In the genomic region with DNA sequence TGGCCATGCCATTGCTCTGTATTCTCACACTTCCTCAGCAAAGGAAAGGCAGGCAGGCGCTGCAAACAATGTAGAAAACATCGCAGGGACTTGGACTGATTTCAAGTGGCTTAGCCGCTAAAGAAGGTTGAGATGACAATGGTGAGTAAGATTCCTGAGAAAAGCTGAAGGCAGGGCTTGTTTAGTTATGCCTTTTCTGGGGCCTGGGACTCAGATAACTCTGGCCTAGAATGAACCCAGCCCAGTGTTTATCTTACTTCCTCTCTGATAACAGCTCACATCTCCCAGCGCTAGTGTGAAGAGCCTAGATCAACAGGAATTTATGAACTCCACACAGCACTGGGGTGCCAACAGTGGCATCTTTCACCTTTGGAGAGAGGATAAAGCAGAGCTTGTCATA, we compare ENCODE assay signal across 15 mouse cellular contexts.
DNase-seq lines count a peak whose midpoint lies in the region; ATAC-seq and TF ChIP-seq lines count a peak whose summit lies in the region.
"Had no signal": no experiment of that assay in that cellular context is flagged by ENCODE, and none has a peak within 500 bp of the region (broad histone marks: within the 10 kb centered on the region; RNA-seq: fewer than 3 reads in every experiment).

No protein-coding gene starts in this region.

- H3K9ac ChIP-seq in lung, embryonic 15.5 days, result no peak overlapping the region
- no peak overlapping the region for H3K9ac ChIP-seq in lung, postnatal 0 days (replicated peaks; ENCODE audit: low read depth)
- H3K9ac ChIP-seq: hindbrain, embryonic 13.5 days; kidney, embryonic 15.5 days had no signal

- peaks cover 54% of the 10 kb centered on the region for H3K4me1 ChIP-seq in lung, embryonic 15.5 days
- peaks cover 29% of the 10 kb centered on the region for H3K4me1 ChIP-seq in lung, postnatal 0 days (ENCODE audit: insufficient read depth, low read depth, low read length)

- peak; percentile 18 to 26 for DNase-seq in heart, adult 18-20 months
- DNase-seq in heart, adult 8-10 months (ENCODE audit: low spot score), result no peak
- DNase-seq in lung, adult 18-20 months, result no peak
- DNase-seq in lung, postnatal 0 days (ENCODE audit: low spot score), result peak; percentile 61
- no peak for DNase-seq in ovary, postnatal 36 days (ENCODE audit: low spot score)
- DNase-seq in left cerebral cortex, adult 2 months (ENCODE audit: extremely low spot score in 1 of 2, low spot score in 2 of 2), result no peak
- DNase-seq in urinary bladder, adult 2 months (ENCODE audit: low spot score), result no peak
- DNase-seq: B cell, adult 2 months; cerebellum, adult 9-10 months; right cerebral cortex, postnatal 14 days; thymus, adult 18-20 months had no signal

- WGBS in lung, embryonic 15.5 days, result 2% methylated on average over 4 of the region's 4 CpGs
- WGBS in lung, postnatal 0 days, result 4% methylated on average over 4 of the region's 4 CpGs

- H3K4me2 ChIP-seq in lung, embryonic 15.5 days, result no peak overlapping the region
- H3K4me2 ChIP-seq in lung, postnatal 0 days (replicated peaks; ENCODE audit: low read depth, low read length), result no peak overlapping the region
- H3K4me2 ChIP-seq: hindbrain, embryonic 13.5 days; kidney, embryonic 15.5 days had no signal

- TF ChIP-seq CTCF in lung, postnatal 0 days (IDR thresholded peaks at IDR 0.05), result no peak
- TF ChIP-seq CTCF in left cerebral cortex, adult 2 months (IDR thresholded peaks at IDR 0.05), result no peak

- no peak for ATAC-seq in lung, embryonic 15.5 days (ENCODE audit: borderline replicate concordance, extremely low read depth, low FRiP score, low TSS enrichment)
- no peak for ATAC-seq in lung, postnatal 0 days
- ATAC-seq: activated CD4-positive, CD25-positive, alpha-beta regulatory T cell, adult 4 months had no signal

- no peaks in the 10 kb centered on the region for H3K9me3 ChIP-seq in lung, embryonic 15.5 days
- no peaks in the 10 kb centered on the region for H3K9me3 ChIP-seq in lung, postnatal 0 days (ENCODE audit: low read length)
- H3K9me3 ChIP-seq: hindbrain, embryonic 13.5 days; kidney, embryonic 15.5 days had no signal

- no peak overlapping the region for H3K4me3 ChIP-seq in lung, embryonic 15.5 days
- H3K4me3 ChIP-seq in lung, postnatal 0 days (ENCODE audit: low read depth, low read length), result no peak overlapping the region
- no peak overlapping the region for H3K4me3 ChIP-seq in left cerebral cortex, adult 2 months
- H3K4me3 ChIP-seq: hindbrain, embryonic 13.5 days; kidney, embryonic 15.5 days had no signal

- H3K27ac ChIP-seq in lung, embryonic 15.5 days, result peak overlapping the region; percentile 5
- no peak overlapping the region for H3K27ac ChIP-seq in lung, postnatal 0 days (ENCODE audit: low read length)
- no peak overlapping the region for H3K27ac ChIP-seq in left cerebral cortex, adult 2 months
- H3K27ac ChIP-seq: hindbrain, embryonic 13.5 days; kidney, embryonic 15.5 days had no signal

- intact Hi-C loops in left cerebral cortex, adult 2 months (cut with DNase I), result no loop called here

- H3K27me3 ChIP-seq in lung, embryonic 15.5 days, result no peaks in the 10 kb centered on the region
- no peaks in the 10 kb centered on the region for H3K27me3 ChIP-seq in lung, postnatal 0 days (replicated peaks; ENCODE audit: insufficient read depth, low read length)
- H3K27me3 ChIP-seq: hindbrain, embryonic 13.5 days; kidney, embryonic 15.5 days had no signal

- no peaks in the 10 kb centered on the region for H3K36me3 ChIP-seq in lung, embryonic 15.5 days
- H3K36me3 ChIP-seq in lung, postnatal 0 days (ENCODE audit: insufficient read depth, low read length), result no peaks in the 10 kb centered on the region
- H3K36me3 ChIP-seq: hindbrain, embryonic 13.5 days; kidney, embryonic 15.5 days had no signal

- 0 out of 2 replicates have a peak, but pooled peaks have one; percentile 29 for TF ChIP-seq EP300 in lung, postnatal 0 days (IDR thresholded peaks at IDR 0.05)

Comparison
In these comparisons a context has a peak if more than half of its experiments do, and no peak if none do; other contexts are left out.
1. DNase-seq: peak in heart, adult 18-20 months (2 of 2) and lung, postnatal 0 days (single experiment); none in heart, adult 8-10 months (single experiment), lung, adult 18-20 months (0 of 2), ovary, postnatal 36 days (single experiment), left cerebral cortex, adult 2 months (0 of 2) and urinary bladder, adult 2 months (single experiment).